Mouse (Mus musculus) limb, embryonic 13.5 days (tissue): ENCODE data around the gene Mrrf. TPM values are rescaled to one million over a fixed set of nuclear protein-coding genes. Genes with fewer than 3 reads are reported as not detected.
"Not testable (repeated sequence)": the region's sequence is repeated elsewhere in the genome, so short reads cannot be mapped to it uniquely, and the experiment has no call there.

Source experiments
- ATAC-seq: fragments of 200-750 bp; cut with Nextera tagmentation; 2 replicates; pipeline ENCODE4 v1.8.0; 2017; ENCODE audit warnings: low read depth, moderate number of reproducible peaks, moderate TSS enrichment; ENCODE audit not compliant: low FRiP score
- H3K27ac ChIP-seq: fragments of 300-500 bp; sonication (generic); 2 replicates; pipeline ENCODE4 v1.5.1; 2015; ENCODE audit warnings: inconsistent platforms, mild to moderate bottlenecking, moderate library complexity
- H3K27me3 ChIP-seq: fragments of 300-500 bp; sonication (generic); 2 replicates; pipeline ENCODE4 v1.6.1; 2015; ENCODE audit warnings: mild to moderate bottlenecking, inconsistent platforms
- H3K36me3 ChIP-seq: fragments of 300-500 bp; sonication (generic); 2 replicates; pipeline ENCODE4 v1.6.1; 2015; ENCODE audit warnings: inconsistent platforms, mild to moderate bottlenecking, moderate library complexity
- H3K4me1 ChIP-seq: fragments of 300-500 bp; sonication (generic); 2 replicates; pipeline ENCODE4 v1.6.1; 2015; ENCODE audit warnings: inconsistent platforms
- H3K4me2 ChIP-seq: fragments of 300-500 bp; sonication (generic); replicated peaks from 2 replicates; pipeline ENCODE4 v1.6.1; 2015; ENCODE audit warnings: inconsistent platforms, mild to moderate bottlenecking, moderate library complexity
- H3K4me3 ChIP-seq: fragments of 300-500 bp; sonication (generic); 2 replicates; pipeline ENCODE4 v1.5.1; 2015; ENCODE audit warnings: moderate library complexity, mild to moderate bottlenecking, inconsistent platforms
- H3K9ac ChIP-seq: fragments of 300-500 bp; sonication (generic); 2 replicates; pipeline ENCODE4 v1.6.1; 2015; ENCODE audit warnings: mild to moderate bottlenecking, inconsistent platforms
- H3K9me3 ChIP-seq: fragments of 300-500 bp; sonication (generic); 2 replicates; pipeline ENCODE4 v1.6.1; 2016; ENCODE audit warnings: inconsistent platforms
- WGBS: fragments of 180-500 bp; shearing (Covaris S2); methylation state at CpG from one replicate; pipeline ENCODE4 v1.1.7; 2015; 5-methylcytosine and 5-hydroxymethylcytosine counted together
- polyA plus RNA-seq: library from polyadenylated mRNA; unstranded; fragments of >200 nt; fragmentation: Nextera tagmentation; extraction: Ambion mirVana; gene quantifications from 2 replicates; pipeline ENCODE4 v1.2.1, GENCODE M21; 2015

Gene Mrrf
- polyA plus RNA-seq, 1 experiment from 2014 or later, result 31.3 TPM

DNA sequence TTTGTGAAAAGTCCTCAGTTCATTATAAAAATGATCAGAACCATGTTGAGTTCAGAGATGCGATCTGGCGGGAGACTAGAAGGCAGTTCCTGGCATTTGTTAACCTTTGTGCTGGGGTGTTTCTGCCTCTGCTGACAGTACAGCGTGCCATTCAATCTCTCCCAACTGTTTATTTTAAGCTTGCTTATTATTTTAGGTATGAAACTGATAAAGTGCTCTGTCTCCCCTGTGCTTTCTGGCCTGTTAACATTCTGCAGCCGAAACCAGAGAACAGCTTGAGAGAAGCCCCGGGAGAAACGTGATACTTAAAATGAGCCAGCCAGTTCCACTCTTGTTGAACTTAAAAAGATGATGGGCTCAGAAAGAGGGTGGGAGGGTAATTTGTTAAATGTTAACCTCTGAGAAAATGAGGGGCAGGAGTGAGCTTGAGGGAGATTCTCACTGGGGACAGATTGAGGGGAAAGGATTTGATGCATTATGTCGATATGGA is 12.7 kb downstream of the Mrrf start:
- Histone ChIP-seq H3K4me1 (no peaks in the 10 kb centered on the region), H3K36me3 (peaks cover 32% of the 10 kb centered on the region), H3K4me3 (no peak overlapping the region), H3K9me3 (no peaks in the 10 kb centered on the region), H3K27me3 (no peaks in the 10 kb centered on the region), H3K9ac (no peak overlapping the region), H3K4me2 (no peak overlapping the region), H3K27ac (no peak overlapping the region)
- WGBS, result 59% methylated on average over 7 of the region's 7 CpGs
- ATAC-seq, result no peak

DNA sequence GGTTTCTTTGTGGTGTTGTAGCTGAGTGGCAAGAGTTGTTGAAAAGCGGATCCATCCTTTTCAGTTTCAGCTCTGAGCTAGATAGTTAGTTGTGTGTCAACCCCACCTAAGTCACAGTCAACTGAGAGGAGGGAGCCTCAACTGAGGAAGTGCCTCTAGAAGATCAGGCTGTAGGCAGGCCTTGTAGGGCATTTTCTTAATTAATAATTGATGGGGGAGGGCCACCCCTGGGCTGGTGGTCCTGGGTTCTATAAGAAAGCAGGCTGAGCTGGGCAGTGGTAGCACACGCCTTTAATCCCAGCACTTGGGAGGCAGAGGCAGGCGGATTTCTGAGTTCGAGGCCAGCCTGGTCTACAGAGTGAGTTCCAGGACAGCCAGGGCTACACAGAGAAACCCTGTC is 16.2 kb downstream of the Mrrf start:
- not testable (repeated sequence) for H3K4me3 ChIP-seq, H3K9ac ChIP-seq, H3K4me1 ChIP-seq, H3K9me3 ChIP-seq, H3K27me3 ChIP-seq, H3K27ac ChIP-seq, H3K4me2 ChIP-seq, ATAC-seq
- WGBS, result 93% methylated on average over 4 of the region's 4 CpGs
- peaks cover 50% of the 10 kb centered on the region for H3K36me3 ChIP-seq

DNA sequence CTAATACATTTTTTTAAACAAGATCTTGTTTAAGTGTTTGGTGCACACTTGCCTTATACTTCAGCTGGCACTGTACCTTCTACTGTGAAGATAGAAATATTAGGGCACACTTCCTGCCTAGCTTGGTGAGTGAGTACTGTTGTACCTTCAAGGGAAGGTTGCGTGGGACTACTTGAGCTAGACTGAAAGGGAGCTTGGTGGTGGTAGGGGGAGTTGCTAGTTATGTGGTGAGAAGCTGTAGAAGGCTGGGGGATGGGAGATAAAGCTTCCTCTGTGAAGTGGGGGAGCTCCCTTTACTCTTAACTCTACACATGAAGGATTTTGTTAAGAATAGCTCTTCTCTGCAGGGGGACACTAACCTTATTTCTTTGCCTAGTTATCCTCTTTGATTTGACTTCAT is 21.3 kb downstream of the Mrrf start:
- Histone ChIP-seq H3K4me2 (no peak overlapping the region), H3K9me3 (no peaks in the 10 kb centered on the region), H3K4me3 (no peak overlapping the region), H3K9ac (no peak overlapping the region), H3K27ac (no peak overlapping the region), H3K4me1 (no peaks in the 10 kb centered on the region), H3K36me3 (peaks cover 50% of the 10 kb centered on the region), H3K27me3 (no peaks in the 10 kb centered on the region)
- WGBS, result 95% methylated on average over 1 of the region's 1 CpGs
- no peak for ATAC-seq

DNA sequence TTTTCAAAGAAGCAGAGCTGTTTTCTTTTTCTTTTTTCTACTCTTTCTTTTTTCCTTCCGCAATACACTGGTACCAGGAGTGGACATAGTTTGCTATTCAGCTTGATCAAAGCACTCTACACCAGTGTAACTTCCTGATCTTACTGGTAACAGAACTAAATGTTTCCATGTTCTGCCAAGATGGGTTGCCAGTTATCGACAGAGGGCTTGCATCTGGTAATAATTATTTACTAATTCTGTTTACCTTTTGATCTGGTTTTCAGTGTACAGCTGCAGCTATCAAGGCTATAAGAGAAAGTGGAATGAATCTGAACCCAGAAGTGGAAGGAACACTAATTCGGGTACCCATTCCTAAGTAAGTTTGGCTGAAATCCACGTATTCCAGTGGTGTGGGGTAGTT is 23.1 kb downstream of the Mrrf start:
- Histone ChIP-seq H3K9me3 (no peaks in the 10 kb centered on the region), H3K27ac (no peak overlapping the region; the same call in 1 of the 2 replicates), H3K9ac (no peak overlapping the region), H3K4me3 (no peak overlapping the region), H3K4me2 (no peak overlapping the region), H3K27me3 (no peaks in the 10 kb centered on the region), H3K4me1 (no peaks in the 10 kb centered on the region), H3K36me3 (peaks cover 37% of the 10 kb centered on the region)
- no peak for ATAC-seq
- WGBS, result 31% methylated on average over 4 of the region's 4 CpGs

DNA sequence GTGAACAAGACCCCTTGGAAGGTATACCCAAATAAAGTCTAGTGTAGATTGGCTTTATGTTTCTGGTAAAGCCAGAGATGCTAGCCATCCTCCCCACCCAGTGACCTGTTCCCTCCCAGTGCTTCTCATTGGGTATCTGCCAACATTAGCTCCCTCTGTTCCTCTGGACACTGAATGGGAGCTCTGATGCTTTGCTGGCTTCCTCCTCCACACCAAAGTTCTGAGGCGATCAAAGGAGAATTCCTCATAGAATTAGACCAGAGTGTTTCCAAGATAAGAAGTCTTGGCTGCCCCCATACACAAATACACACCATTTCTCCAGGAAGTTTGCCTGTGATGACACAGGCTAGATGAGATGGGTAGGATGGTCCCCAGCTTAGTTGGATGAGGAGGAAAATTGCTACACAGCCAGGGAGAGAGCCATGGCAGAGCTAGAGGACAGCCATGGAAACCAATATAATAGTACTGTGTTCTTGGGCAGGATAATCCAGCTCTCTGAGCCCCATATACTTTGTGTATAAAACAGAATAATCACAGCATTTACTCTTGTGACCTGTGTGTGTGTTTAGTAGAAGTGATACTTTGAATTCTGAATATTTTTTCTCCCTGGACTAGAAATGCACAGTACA is 31.9 kb downstream of the Mrrf start:
- Histone ChIP-seq H3K4me1 (peaks cover 11% of the 10 kb centered on the region), H3K4me3 (no peak overlapping the region), H3K27me3 (no peaks in the 10 kb centered on the region), H3K9me3 (no peaks in the 10 kb centered on the region), H3K27ac (no peak overlapping the region), H3K36me3 (peaks cover 8% of the 10 kb centered on the region), H3K4me2 (no peak overlapping the region), H3K9ac (no peak overlapping the region)
- 85% methylated on average over 1 of the region's 1 CpGs for WGBS
- no peak for ATAC-seq

DNA sequence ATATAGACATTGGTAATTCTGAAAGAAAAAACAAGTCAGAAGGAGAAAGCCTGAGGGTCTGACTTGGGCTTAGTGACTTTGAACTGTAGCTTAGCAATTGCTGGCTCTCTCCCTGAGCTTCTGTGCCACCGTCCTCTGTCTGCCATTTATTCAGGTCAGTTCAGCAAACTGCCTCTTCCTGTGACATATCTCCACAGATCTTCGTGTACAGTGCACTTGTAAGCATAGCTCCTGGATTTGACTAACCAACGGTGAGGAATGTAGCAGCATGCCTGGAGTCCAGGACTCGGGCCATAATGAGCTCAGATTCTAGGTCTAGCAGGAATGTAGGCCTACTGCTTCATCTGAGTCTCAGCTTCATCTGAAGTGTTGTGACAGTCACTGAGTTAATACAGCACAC is 33.0 kb downstream of the Mrrf start:
- no peaks in the 10 kb centered on the region for H3K27me3 ChIP-seq
- no peak overlapping the region for H3K9ac ChIP-seq
- peaks cover 8% of the 10 kb centered on the region for H3K36me3 ChIP-seq
- H3K9me3 ChIP-seq, result no peaks in the 10 kb centered on the region
- no peak overlapping the region for H3K4me3 ChIP-seq
- H3K4me2 ChIP-seq, result no peak overlapping the region
- H3K27ac ChIP-seq, result no peak overlapping the region
- WGBS, result 72% methylated on average over 4 of the region's 4 CpGs
- no peak for ATAC-seq
- H3K4me1 ChIP-seq, result peaks cover 11% of the 10 kb centered on the region

DNA sequence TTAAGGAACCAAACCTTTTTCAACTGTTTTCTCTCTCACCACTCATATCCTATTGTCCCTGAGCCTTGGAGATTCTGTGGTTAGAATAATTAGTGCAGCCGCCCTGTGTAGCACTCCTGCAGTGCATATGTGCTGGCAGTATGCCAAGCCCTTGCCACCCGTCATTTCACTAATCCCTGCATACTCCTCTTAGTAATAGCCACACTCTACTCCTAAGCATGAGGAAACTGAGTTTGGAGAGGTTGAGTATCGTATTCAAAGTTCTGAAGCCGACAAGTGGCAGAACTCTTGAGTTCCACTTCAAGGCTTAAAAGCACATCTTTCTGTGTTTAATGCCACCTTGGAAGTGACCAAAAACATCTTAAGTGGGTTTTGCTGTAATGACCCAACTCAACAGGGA is 35.9 kb downstream of the Mrrf start:
- H3K4me3 ChIP-seq, result no peak overlapping the region
- no peak overlapping the region for H3K27ac ChIP-seq
- H3K4me2 ChIP-seq, result no peak overlapping the region
- H3K36me3 ChIP-seq, result peaks cover 18% of the 10 kb centered on the region
- peaks cover 11% of the 10 kb centered on the region for H3K4me1 ChIP-seq
- H3K9ac ChIP-seq, result no peak overlapping the region
- no peaks in the 10 kb centered on the region for H3K9me3 ChIP-seq
- no peaks in the 10 kb centered on the region for H3K27me3 ChIP-seq
- no peak for ATAC-seq
- 44% methylated on average over 4 of the region's 4 CpGs for WGBS

DNA sequence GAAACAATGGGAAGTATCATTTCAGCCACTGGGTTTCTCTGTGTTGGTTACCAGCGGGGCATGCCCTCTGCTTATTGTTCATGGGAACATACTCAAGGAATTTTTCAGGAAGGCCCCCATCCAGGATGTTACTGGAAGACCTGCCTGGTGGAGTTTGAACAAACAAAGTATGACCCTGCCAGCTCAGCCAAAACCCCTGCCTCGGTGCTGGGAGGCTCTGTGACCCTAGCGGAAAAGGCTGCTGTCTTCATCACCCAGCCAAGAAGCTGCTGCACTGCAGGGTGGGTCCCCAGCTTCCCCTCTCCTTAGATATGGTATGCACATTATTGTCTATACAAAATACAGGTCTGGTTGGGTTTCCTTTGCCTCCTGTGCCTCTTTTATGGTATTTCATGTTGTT is 36.4 kb downstream of the Mrrf start:
- no peak for ATAC-seq
- Histone ChIP-seq H3K4me3 (no peak overlapping the region), H3K9ac (no peak overlapping the region), H3K36me3 (peaks cover 20% of the 10 kb centered on the region), H3K4me2 (no peak overlapping the region), H3K9me3 (no peaks in the 10 kb centered on the region), H3K4me1 (peaks cover 11% of the 10 kb centered on the region), H3K27me3 (no peaks in the 10 kb centered on the region), H3K27ac (no peak overlapping the region)
- 85% methylated on average over 3 of the region's 3 CpGs for WGBS

DNA sequence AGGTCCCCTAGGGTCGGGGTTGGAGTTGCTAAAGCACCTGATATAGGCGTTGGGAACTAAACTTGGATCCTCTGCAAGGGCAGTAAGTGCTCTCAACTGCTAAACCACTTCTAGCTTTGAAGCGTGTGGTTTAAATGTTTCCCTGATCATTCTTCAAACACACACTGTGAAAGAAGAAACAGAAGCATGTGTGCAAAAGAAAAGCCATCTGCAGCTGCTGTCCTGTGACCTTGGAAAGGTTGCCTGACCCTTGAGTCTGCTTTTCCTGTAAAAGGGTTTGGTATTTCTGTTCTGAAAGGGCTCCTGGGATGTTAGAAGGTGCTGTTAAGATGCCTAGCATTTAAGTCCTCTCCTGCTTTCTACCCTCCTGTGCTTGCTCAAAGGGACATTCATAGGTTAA is 43.3 kb downstream of the Mrrf start:
- no peak for ATAC-seq
- Histone ChIP-seq H3K4me1 (no peaks in the 10 kb centered on the region), H3K4me2 (no peak overlapping the region), H3K36me3 (peaks cover 33% of the 10 kb centered on the region), H3K9ac (no peak overlapping the region), H3K9me3 (no peaks in the 10 kb centered on the region), H3K27me3 (no peaks in the 10 kb centered on the region), H3K27ac (no peak overlapping the region), H3K4me3 (no peak overlapping the region)
- 56% methylated on average over 3 of the region's 3 CpGs for WGBS

DNA sequence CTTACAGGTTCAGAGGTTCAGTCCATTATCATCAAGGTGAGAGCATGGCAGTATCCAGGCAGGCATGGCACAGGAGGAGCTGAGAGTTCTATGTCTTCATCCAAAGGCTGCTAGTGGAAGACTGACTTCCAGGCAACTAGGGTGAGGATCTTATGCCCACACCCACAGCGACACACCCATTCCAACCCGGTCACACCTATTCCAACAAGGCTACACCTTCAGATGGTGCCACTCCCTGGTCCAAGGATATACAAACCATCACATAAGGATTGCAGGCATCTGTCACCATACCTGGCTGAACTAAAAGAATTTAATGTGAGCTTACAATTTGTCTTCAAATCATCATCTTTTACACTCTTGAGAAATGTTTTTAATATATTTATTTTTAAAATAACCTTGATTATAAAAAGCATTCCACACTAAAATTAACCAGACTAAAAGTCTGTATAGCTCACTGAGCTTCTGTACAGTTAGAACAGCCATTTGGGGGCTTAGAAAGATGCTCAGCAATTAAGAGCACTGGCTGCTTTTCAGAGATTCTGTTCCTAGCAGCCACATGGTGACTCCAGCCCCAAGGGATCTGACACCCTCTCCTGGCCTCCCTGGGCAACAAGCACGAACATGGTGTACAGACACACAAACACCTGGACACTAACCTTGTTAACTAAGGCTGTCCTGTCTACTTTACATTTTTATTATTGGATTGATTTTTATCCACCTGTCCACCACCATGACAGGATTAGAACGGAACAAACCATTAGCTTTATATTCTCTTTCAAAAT is 45.6 kb downstream of the Mrrf start:
- ATAC-seq, H3K9me3 ChIP-seq, H3K4me2 ChIP-seq, H3K4me3 ChIP-seq, H3K9ac ChIP-seq, H3K27ac ChIP-seq, H3K4me1 ChIP-seq, H3K27me3 ChIP-seq: not testable (repeated sequence)
- 80% methylated on average over 4 of the region's 4 CpGs for WGBS
- H3K36me3 ChIP-seq, result peaks cover 27% of the 10 kb centered on the region

DNA sequence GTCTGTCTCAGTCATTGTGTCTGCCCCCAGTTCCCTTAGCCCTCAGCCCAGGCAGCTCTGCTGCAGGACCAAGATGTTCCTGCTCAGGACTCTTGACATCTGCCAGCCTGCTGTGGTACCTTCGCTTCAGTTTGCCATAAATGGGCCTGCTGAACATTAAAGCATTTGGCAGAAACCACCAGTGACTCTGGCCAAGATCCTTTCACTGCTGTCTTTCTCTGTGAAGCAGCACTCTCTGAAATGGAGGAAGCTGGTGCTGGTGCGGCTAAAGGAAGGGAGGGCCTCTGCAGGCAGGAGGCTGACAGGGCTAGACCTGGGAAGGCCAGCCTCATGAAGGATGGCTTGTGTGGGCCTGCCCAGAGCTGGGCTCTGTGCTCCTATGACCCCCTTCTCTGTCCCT is 47.1 kb downstream of the Mrrf start:
- H3K4me3 ChIP-seq, result no peak overlapping the region
- H3K9ac ChIP-seq, result peak overlapping the region; percentile 53; the same call in 1 of the 2 replicates
- no peak overlapping the region for H3K4me2 ChIP-seq
- no peaks in the 10 kb centered on the region for H3K4me1 ChIP-seq
- ATAC-seq, result no peak
- H3K27me3 ChIP-seq, result no peaks in the 10 kb centered on the region
- 66% methylated on average over 2 of the region's 2 CpGs for WGBS
- no peaks in the 10 kb centered on the region for H3K9me3 ChIP-seq
- no peak overlapping the region for H3K27ac ChIP-seq
- peaks cover 13% of the 10 kb centered on the region for H3K36me3 ChIP-seq

DNA sequence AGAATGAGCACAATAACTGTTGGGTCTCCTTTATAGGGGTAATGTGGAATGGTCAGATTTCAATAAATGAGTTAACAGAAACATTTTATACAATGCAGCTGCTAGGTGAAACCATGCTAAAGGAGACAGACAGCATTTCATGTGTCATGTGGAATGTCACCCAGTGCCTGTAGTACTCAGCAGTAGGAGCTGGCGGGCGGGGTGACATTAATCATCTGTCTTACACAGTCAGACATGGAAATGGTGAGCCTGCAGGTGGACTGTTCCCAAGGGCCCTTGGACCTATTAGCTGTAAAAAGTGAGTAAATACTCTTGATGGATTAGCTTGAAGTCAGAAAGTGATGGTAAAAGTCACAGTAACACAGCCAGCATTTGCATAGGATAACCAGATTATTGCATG is 48.0 kb downstream of the Mrrf start:
- H3K27ac ChIP-seq, result no peak overlapping the region
- 80% methylated on average over 2 of the region's 2 CpGs for WGBS
- no peak for ATAC-seq
- no peaks in the 10 kb centered on the region for H3K9me3 ChIP-seq
- no peak overlapping the region for H3K9ac ChIP-seq
- H3K36me3 ChIP-seq, result peaks cover 12% of the 10 kb centered on the region
- no peaks in the 10 kb centered on the region for H3K27me3 ChIP-seq
- H3K4me3 ChIP-seq, result no peak overlapping the region
- no peak overlapping the region for H3K4me2 ChIP-seq
- H3K4me1 ChIP-seq, result no peaks in the 10 kb centered on the region

DNA sequence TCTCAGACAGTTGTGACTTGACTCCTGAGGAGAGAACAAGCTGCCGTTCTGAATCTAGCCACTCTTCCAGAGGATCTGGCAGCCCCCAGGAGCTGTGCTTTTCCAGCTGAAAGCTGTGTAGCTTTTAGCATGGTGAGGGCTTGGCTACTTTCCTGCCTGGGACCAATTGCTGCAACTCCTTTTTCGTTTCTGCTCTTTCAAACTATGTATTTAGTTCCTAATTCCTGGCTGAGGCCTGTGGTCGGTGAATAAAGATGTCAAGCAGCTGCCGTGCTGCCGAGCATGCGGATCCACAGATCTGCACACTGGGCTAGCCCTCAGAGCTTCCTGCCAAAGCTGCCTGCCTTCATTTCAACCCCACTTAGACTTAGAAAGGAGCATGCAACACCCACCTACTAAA is 48.7 kb downstream of the Mrrf start:
- Histone ChIP-seq H3K4me1 (no peaks in the 10 kb centered on the region), H3K4me3 (no peak overlapping the region), H3K27ac (no peak overlapping the region), H3K4me2 (no peak overlapping the region), H3K9me3 (no peaks in the 10 kb centered on the region), H3K27me3 (no peaks in the 10 kb centered on the region), H3K9ac (no peak overlapping the region), H3K36me3 (peaks cover 8% of the 10 kb centered on the region)
- WGBS, result 59% methylated on average over 6 of the region's 6 CpGs
- no peak for ATAC-seq
